Mouse (Mus musculus): ENCODE results near the gene Dph2. TPM values are rescaled to one million over a fixed set of nuclear protein-coding genes. Genes with fewer than 3 reads are reported as not detected.

Dph2 gene
- polyA plus RNA-seq, 3 experiments from 2014 or later = 20.1 to 32.4 (median 23.9) TPM

- no peak for ATAC-seq
Measured at GRCm38 (mm10) chr4:117908834-117909453, 17.1 kb upstream of the Dph2 start.

GRCm38 (mm10) chr4:117906196-117906595, 14.4 kb upstream of the Dph2 start:
- ATAC-seq = no peak

- ATAC-seq = no peak
Measured at GRCm38 (mm10) chr4:117904761-117905160, 12.9 kb upstream of the Dph2 start.

GRCm38 (mm10) chr4:117904094-117904493, 12.3 kb upstream of the Dph2 start:
- no peak for ATAC-seq

- ATAC-seq = no peak
Measured at GRCm38 (mm10) chr4:117898111-117898510, 6.3 kb upstream of the Dph2 start.

GRCm38 (mm10) chr4:117896031-117896430, 4.2 kb upstream of the Dph2 start:
- ATAC-seq = no peak

GRCm38 (mm10) chr4:117895339-117895738, 3.5 kb upstream of the Dph2 start:
- ATAC-seq = no peak

GRCm38 (mm10) chr4:117894601-117895000, 2.8 kb upstream of the Dph2 start:
- ATAC-seq = no peak

GRCm38 (mm10) chr4:117893376-117893775, 1.5 kb upstream of the Dph2 start:
- no peak for ATAC-seq

GRCm38 (mm10) chr4:117890750-117891149, 1.1 kb downstream of the Dph2 start:
- no peak for ATAC-seq

- no peak for ATAC-seq
Measured at GRCm38 (mm10) chr4:117890031-117890430, 1.8 kb downstream of the Dph2 start.

GRCm38 (mm10) chr4:117889471-117889870, 2.4 kb downstream of the Dph2 start:
- no peak for ATAC-seq

GRCm38 (mm10) chr4:117887920-117888319, 3.9 kb downstream of the Dph2 start:
- no peak for ATAC-seq

- ATAC-seq = peak; percentile 88
Measured at GRCm38 (mm10) chr4:117887133-117887532, 4.7 kb downstream of the Dph2 start, which contains the start of gene Atp6v0b. Atp6v0b (minus strand) TSS chr4:117887333.

GRCm38 (mm10) chr4:117886644-117887043, 5.2 kb downstream of the Dph2 start:
- ATAC-seq = no peak

- no peak for ATAC-seq
Measured at GRCm38 (mm10) chr4:117885994-117886393, 5.8 kb downstream of the Dph2 start.

- no peak for ATAC-seq
Measured at GRCm38 (mm10) chr4:117885093-117885492, 6.7 kb downstream of the Dph2 start.

GRCm38 (mm10) chr4:117884146-117884545, 7.7 kb downstream of the Dph2 start:
- no peak for ATAC-seq

GRCm38 (mm10) chr4:117882701-117883691, 8.8 kb downstream of the Dph2 start, which contains the start of gene B4galt2:
B4galt2 (minus strand) TSS chr4:117883487.
- ATAC-seq = no peak

- ATAC-seq = no peak
Measured at GRCm38 (mm10) chr4:117878703-117879102, 13.1 kb downstream of the Dph2 start.

- ATAC-seq = no peak
Measured at GRCm38 (mm10) chr4:117878301-117878700, 13.5 kb downstream of the Dph2 start.

GRCm38 (mm10) chr4:117873615-117874014, 18.2 kb downstream of the Dph2 start:
- no peak for ATAC-seq

GRCm38 (mm10) chr4:117872471-117872886, 19.4 kb downstream of the Dph2 start, which contains the start of gene Ccdc24:
Ccdc24 (minus strand) TSS chr4:117872557.
- no peak for ATAC-seq

All from inflammation-experienced regulatory T-cells, adult 6 months (primary cell).